Mouse (Mus musculus): ENCODE data around the gene Fam163a. TPM values are rescaled to one million over a fixed set of nuclear protein-coding genes. Genes with fewer than 3 reads are reported as not detected.
A peak's percentile ranks its signal among the peaks of the same experiment; 100 is the strongest.

Fam163a gene
- total and polyA plus RNA-seq, 3 experiments = not detected

DNA sequence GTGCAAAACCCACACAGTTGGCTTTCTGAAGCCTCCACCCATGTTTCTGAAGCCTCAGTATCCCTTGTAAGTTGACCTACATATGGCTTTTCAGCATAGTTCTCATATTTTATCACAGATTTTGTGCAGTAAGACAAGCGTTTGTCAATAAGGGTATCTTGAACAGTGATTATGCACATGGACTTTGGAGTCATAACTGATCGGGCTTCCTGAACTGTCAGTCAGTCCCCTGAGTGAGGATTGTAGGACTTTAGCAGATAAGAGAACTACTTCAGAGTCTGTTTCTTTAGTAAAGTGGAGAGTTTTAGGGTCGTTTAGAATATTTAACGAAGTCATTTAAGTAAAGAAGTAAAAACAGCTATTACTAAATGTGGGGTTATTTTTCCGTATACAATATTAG, 162.3 kb downstream of the Fam163a start:
- TF ChIP-seq UBTF (IDR thresholded peaks at IDR 0.05; ENCODE audit: borderline replicate concordance, insufficient read depth, low read depth, low read length) = no peak
- TF ChIP-seq BHLHE40 (IDR thresholded peaks at IDR 0.05; ENCODE audit: borderline replicate concordance, low read depth, low read length) = no peak
- TF ChIP-seq TCF12 (IDR thresholded peaks at IDR 0.05; ENCODE audit: low read depth, low read length) = no peak
- no peak for TF ChIP-seq ELF1 (IDR thresholded peaks at IDR 0.05; ENCODE audit: low read depth, low read length)
- TF ChIP-seq USF1 (IDR thresholded peaks at IDR 0.05; ENCODE audit: low read depth, low read length) = no peak
- no peak for TF ChIP-seq JUND (IDR thresholded peaks at IDR 0.05; ENCODE audit: low read depth, low read length)
- no peak for TF ChIP-seq SMC3 (IDR thresholded peaks at IDR 0.05; ENCODE audit: low read depth, low read length)
- no peak for TF ChIP-seq MAFK (IDR thresholded peaks at IDR 0.05; ENCODE audit: borderline replicate concordance, low read depth, low read length)
- TF ChIP-seq NRF1 (IDR thresholded peaks at IDR 0.05; ENCODE audit: insufficient read depth, low read depth, low read length, poor library complexity, severe bottlenecking) = no peak
- peaks cover 5 to 11% of the 10 kb centered on the region in 2 experiments for H3K4me1 ChIP-seq (ENCODE audit: control insufficient read depth in 1 of 2, insufficient read depth in 2 of 2, low read length in 2 of 2)
- H3K9me3 ChIP-seq (replicated peaks; ENCODE audit: insufficient read depth, low read length) = no peaks in the 10 kb centered on the region
- H3K4me3 ChIP-seq (ENCODE audit: control insufficient read depth in 1 of 2, insufficient read depth in 1 of 2, low read depth in 2 of 2, low read length in 2 of 2) = peak overlapping the region in 1 of 2 experiments; percentile 88; a peak in 1 of 4 replicates
- no peaks in the 10 kb centered on the region for H3K27me3 ChIP-seq (ENCODE audit: control insufficient read depth in 1 of 2, insufficient read depth in 2 of 2, low read length in 2 of 2)
- peaks cover 16 to 20% of the 10 kb centered on the region in 2 experiments for H3K36me3 ChIP-seq (ENCODE audit: control insufficient read depth in 1 of 2, insufficient read depth in 2 of 2, low read length in 2 of 2)
- DNase-seq (ENCODE audit: low read depth, low spot score) = peak; percentile 16
- peak overlapping the region; percentile 42; the same call in 1 of the 2 replicates for H3K9ac ChIP-seq (ENCODE audit: control insufficient read depth, low read depth, low read length, poor library complexity, severe bottlenecking)
- H3K27ac ChIP-seq (ENCODE audit: control insufficient read depth, low read depth, low read length) = no peak overlapping the region
- H3K79me2 ChIP-seq (ENCODE audit: control insufficient read depth, insufficient read depth, low read length, poor library complexity) = peaks cover 44% of the 10 kb centered on the region

DNA sequence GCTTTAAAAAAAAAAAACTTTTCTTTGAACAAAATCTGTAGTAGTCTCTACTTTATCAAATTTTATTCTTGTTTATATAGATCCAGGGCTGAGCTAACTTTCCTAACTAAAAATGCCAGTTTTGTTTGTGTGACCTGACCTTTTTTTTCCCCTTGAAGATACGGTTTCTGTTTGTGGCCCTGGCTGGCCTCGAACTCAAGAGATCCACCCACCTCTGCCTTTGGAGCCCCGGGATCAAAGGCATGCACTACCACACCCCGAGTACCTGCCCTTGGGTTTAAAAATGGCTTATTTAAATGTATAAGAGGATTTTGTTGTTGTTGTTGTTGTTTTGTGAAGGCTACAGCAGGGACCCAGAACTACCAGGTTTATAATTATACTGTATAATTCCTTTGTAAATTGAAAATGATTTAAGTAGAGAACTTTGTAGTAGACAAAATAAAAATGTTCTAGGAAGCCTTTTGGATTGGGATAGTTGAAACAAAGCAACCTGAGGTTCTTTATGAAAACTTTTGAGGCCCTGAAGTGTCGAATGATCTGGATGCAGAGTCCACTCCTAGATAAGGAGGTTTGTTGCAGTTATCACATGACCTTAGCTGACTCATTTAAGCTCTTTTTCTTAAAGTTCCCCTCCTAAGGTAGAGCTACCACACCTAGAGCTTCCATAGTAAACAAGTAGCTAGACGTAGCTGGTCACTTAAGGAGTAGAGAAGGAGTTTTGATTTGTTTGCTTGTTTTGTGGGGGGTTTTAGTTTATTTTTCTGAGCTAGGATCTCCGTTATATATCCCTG, 163.2 kb downstream of the Fam163a start:
- peak overlapping the region; percentile 64 to 88 for H3K4me3 ChIP-seq (ENCODE audit: control insufficient read depth in 1 of 2, insufficient read depth in 1 of 2, low read depth in 2 of 2, low read length in 2 of 2)
- H3K36me3 ChIP-seq (ENCODE audit: control insufficient read depth in 1 of 2, insufficient read depth in 2 of 2, low read length in 2 of 2) = peaks cover 10 to 20% of the 10 kb centered on the region in 2 experiments
- H3K79me2 ChIP-seq (ENCODE audit: control insufficient read depth, insufficient read depth, low read length, poor library complexity) = peaks cover 39% of the 10 kb centered on the region
- peak; percentile 50 for DNase-seq (ENCODE audit: low read depth, low spot score)
- H3K27ac ChIP-seq (ENCODE audit: control insufficient read depth, low read depth, low read length) = peak overlapping the region; percentile 31
- no peaks in the 10 kb centered on the region for H3K27me3 ChIP-seq (ENCODE audit: control insufficient read depth in 1 of 2, insufficient read depth in 2 of 2, low read length in 2 of 2)
- H3K9ac ChIP-seq (ENCODE audit: control insufficient read depth, low read depth, low read length, poor library complexity, severe bottlenecking) = peak overlapping the region; percentile 66
- H3K9me3 ChIP-seq (replicated peaks; ENCODE audit: insufficient read depth, low read length) = no peaks in the 10 kb centered on the region
- peaks cover 5 to 12% of the 10 kb centered on the region in 2 experiments for H3K4me1 ChIP-seq (ENCODE audit: control insufficient read depth in 1 of 2, insufficient read depth in 2 of 2, low read length in 2 of 2)
- TF ChIP-seq MYB (IDR thresholded peaks at IDR 0.05; ENCODE audit: low read depth, low read length) = no peak
- TF ChIP-seq TAL1 (IDR thresholded peaks at IDR 0.05; ENCODE audit: low read length) = no peak
- no peak for TF ChIP-seq KAT2A (conservative IDR thresholded peaks at IDR 0.05; ENCODE audit: low read depth, low read length)
- TF ChIP-seq GATA1 (IDR thresholded peaks at IDR 0.05; ENCODE audit: low read depth, low read length) = peak; percentile 51; the same call in 1 of the 2 replicates
- TF ChIP-seq ELF1 (IDR thresholded peaks at IDR 0.05; ENCODE audit: low read depth, low read length) = no peak
- 0 out of 2 replicates have a peak, but pooled peaks have one; percentile 6 for TF ChIP-seq ETS1 (IDR thresholded peaks at IDR 0.05; ENCODE audit: low read depth, low read length)
- TF ChIP-seq POLR2AphosphoS2 (IDR thresholded peaks at IDR 0.05; ENCODE audit: low read length) = no peak
- no peak for TF ChIP-seq MAFK (IDR thresholded peaks at IDR 0.05; ENCODE audit: borderline replicate concordance, low read depth, low read length)
- TF ChIP-seq EP300 (IDR thresholded peaks at IDR 0.05; ENCODE audit: low read depth in 1 of 2, low read length in 2 of 2) = no peak
- TF ChIP-seq USF2 (IDR thresholded peaks at IDR 0.05; ENCODE audit: borderline replicate concordance in 1 of 2, insufficient read depth in 1 of 2, low read depth in 1 of 2, low read length in 2 of 2) = 0 out of 4 replicates have a peak, but pooled peaks of 1 of the 2 experiments have one; percentile 33
- no peak for TF ChIP-seq MAZ (IDR thresholded peaks at IDR 0.05; ENCODE audit: low read depth, low read length)
- no peak for TF ChIP-seq E2F4 (IDR thresholded peaks at IDR 0.05; ENCODE audit: borderline replicate concordance, low read depth, low read length)
- 0 out of 2 replicates have a peak, but pooled peaks have one; percentile 49 for TF ChIP-seq CHD1 (IDR thresholded peaks at IDR 0.05; ENCODE audit: low read depth, low read length)
- 0 out of 2 replicates have a peak, but pooled peaks have one; percentile 27 for TF ChIP-seq JUND (IDR thresholded peaks at IDR 0.05; ENCODE audit: low read depth, low read length)
- TF ChIP-seq NRF1 (IDR thresholded peaks at IDR 0.05; ENCODE audit: insufficient read depth, low read depth, low read length, poor library complexity, severe bottlenecking) = no peak
- TF ChIP-seq USF1 (IDR thresholded peaks at IDR 0.05; ENCODE audit: low read depth, low read length) = peak; percentile 80
- TF ChIP-seq SMC3 (IDR thresholded peaks at IDR 0.05; ENCODE audit: low read depth, low read length) = no peak
- TF ChIP-seq HCFC1 (IDR thresholded peaks at IDR 0.05; ENCODE audit: low read depth, low read length) = no peak
- no peak for TF ChIP-seq MEF2A (IDR thresholded peaks at IDR 0.05; ENCODE audit: extremely low read depth, insufficient replicate concordance, low read depth, low read length, poor library complexity, severe bottlenecking)
- no peak for TF ChIP-seq RAD21 (IDR thresholded peaks at IDR 0.05; ENCODE audit: low read depth, low read length)
- no peak for TF ChIP-seq MYC (IDR thresholded peaks at IDR 0.05; ENCODE audit: low read depth, low read length)
- TF ChIP-seq ZNF384 (IDR thresholded peaks at IDR 0.05; ENCODE audit: low read depth, low read length) = no peak
- no peak for TF ChIP-seq ZC3H11A (IDR thresholded peaks at IDR 0.05; ENCODE audit: low read depth, low read length)
- no peak for TF ChIP-seq GABPA (IDR thresholded peaks at IDR 0.05; ENCODE audit: low read depth, low read length)
